Mouse (Mus musculus): ENCODE results near the gene Olfr750.

Olfr750 gene

GRCm38 (mm10) chr14:51027387-51028155, 46.7 kb downstream of the Olfr750 start:
- DNase-seq (ENCODE audit: low read depth, low spot score), result no peak

- peak; percentile 90 for DNase-seq (ENCODE audit: low read depth, low spot score)
These were observed 47.7 kb downstream of the Olfr750 start for GRCm38 (mm10) chr14:51026391-51027133.

DNA sequence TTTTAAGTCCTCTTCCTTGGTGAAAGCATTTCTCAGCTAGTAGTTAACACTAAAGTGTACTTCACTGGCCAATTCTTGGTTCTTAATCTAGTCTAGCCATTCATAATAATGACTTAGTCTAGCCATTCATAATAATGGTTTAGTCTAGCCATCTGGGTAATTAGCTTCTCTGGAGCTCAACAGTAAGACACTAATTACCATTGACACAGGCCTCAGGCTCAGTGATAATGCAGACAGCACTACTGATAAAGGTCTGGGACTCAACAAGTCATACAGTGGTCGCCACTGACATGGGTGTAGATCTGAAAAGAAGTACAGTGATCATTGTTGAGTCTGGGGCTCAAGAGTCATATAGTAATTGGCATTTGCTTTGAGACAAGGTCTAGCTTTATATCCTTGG, 49.4 kb downstream of the Olfr750 start:
- DNase-seq (ENCODE audit: low read depth, low spot score), result no peak

DNA sequence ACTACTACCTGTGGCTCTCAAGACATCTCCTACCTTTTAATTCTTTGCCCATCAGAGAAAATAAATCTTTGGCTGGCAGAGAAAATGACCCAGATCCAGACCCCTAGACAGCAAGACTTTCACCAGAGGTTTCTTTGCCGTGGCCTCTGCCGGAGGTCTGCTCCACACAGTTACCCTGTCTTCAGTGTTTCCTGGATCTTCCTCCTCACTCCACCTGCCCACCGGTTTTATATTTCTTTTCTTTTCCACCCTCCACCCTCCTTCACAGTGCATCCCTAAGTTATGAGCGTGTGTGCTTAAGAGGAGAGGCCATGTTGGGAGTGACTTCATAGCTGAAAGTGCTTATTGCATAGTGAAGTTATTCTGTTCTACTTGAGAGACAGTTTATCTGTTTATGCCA, 50.8 kb downstream of the Olfr750 start:
- no peak for DNase-seq (ENCODE audit: low read depth, low spot score)

DNA sequence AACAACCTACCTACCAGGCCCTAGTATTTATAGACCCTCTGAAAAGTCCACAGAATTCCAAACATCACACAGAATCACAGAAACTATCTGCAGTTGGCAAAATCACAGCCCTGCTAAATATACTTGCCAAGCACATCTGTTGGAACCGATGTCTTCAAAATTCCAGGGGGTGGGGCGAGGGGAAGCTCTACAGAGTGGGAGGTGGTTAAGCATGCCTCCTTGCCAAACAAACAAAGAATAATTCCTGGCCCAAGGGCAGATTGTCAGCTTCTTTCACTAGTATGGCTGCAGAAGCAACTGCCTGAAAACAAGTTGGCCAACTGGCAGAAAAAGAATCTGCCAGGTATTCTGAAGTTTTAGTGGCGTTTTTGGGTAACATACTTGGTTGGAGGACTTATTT, 57.0 kb downstream of the Olfr750 start:
- no peak for DNase-seq (ENCODE audit: low read depth, low spot score)

All from brain, adult 2 months (tissue).